In the genomic region with DNA sequence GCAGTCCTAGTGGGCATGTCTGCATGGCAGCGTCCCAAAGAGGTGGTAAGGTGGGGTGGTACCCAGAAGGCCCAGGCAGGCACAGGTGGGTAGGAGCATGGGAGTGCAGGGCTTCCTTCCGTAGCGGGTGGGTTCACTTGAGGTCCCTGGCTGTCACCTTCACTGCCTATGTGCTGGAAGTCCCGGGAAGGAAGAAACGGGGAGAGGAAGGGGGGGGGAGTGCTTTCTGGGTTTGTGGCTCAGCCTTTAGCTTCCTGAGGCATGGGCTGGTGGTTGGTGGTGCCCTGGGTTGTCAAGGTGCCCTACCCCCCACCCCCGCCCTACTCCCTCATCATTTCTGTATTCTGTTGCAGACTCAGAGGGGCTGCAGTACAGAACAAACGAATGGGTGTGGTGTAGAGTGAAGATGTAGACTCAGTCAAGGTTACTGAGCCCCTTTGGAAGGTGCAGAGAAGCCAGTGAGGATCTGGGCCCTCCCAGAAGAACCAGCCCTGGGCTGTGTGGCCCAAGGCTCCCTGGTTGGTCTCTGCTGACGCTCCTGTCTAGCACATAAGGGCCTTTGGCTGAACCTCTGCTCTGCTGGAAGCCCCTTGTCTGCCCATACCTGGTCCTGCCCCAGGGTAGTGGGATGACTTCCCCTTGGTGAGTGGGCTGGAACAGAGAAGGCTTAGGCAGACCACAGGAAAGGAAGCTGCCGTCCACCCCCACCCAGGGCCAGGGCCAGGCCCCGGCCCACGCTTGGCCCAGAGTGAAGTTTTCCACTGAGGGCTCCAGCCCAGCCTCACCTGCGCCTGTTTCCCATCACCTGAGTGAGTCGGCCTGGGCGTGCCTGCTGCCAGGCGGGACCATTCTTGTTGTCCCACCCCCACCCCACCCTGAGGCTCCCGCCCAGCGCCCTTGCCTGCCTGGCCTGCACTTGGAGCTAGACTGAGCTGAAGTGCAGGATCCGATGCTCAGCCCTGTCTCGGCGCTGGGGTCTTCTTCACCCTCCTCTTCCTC, we compare ENCODE assay signal across 7 mouse cellular contexts. TPM values are rescaled to one million over a fixed set of nuclear protein-coding genes. Genes with fewer than 3 reads are reported as not detected.
DNase-seq lines count a peak whose midpoint lies in the region; ATAC-seq and TF ChIP-seq lines count a peak whose summit lies in the region.

No protein-coding gene starts in this region.

- peak overlapping the region; percentile 83 for H3K27ac ChIP-seq in lung, postnatal 0 days (ENCODE audit: low read length)
- 0 out of 2 replicates have a peak overlapping the region, but pooled peaks have one; percentile 63 for H3K27ac ChIP-seq in forebrain, embryonic 14.5 days (ENCODE audit: low read depth, low read length)
- H3K27ac ChIP-seq in limb, embryonic 13.5 days = peak overlapping the region; percentile 94
- peak overlapping the region; percentile 90 for H3K27ac ChIP-seq in stomach, postnatal 0 days (replicated peaks)

- ATAC-seq in lung, postnatal 0 days = no peak
- ATAC-seq in forebrain, embryonic 14.5 days = no peak
- no peak for ATAC-seq in limb, embryonic 13.5 days (ENCODE audit: low FRiP score, low read depth)
- ATAC-seq in stomach, postnatal 0 days (ENCODE audit: low FRiP score, low TSS enrichment) = peak; percentile 27; the same call in 1 of the 2 replicates

- 32% methylated on average over 19 of the region's 20 CpGs for WGBS in lung, postnatal 0 days
- 67% methylated on average over 20 of the region's 20 CpGs for WGBS in forebrain, embryonic 14.5 days
- WGBS in limb, embryonic 13.5 days = 33% methylated on average over 20 of the region's 20 CpGs
- whole genome bisulfite sequencing in stomach, postnatal 0 days = 28% methylated on average over 20 of the region's 20 CpGs

- TF ChIP-seq CTCF in lung, postnatal 0 days (IDR thresholded peaks at IDR 0.05) = no peak
- no peak for TF ChIP-seq CTCF in stomach, postnatal 0 days (IDR thresholded peaks at IDR 0.05; ENCODE audit: low read depth)

- TF ChIP-seq EP300 in lung, postnatal 0 days (IDR thresholded peaks at IDR 0.05) = no peak
- no peak for TF ChIP-seq EP300 in stomach, postnatal 0 days (optimal IDR thresholded peaks at IDR 0.05)

- no peaks in the 10 kb centered on the region for H3K27me3 ChIP-seq in lung, postnatal 0 days (replicated peaks; ENCODE audit: insufficient read depth, low read length)
- no peaks in the 10 kb centered on the region for H3K27me3 ChIP-seq in forebrain, embryonic 14.5 days (replicated peaks; ENCODE audit: control insufficient read depth, insufficient read depth, low read length)
- no peaks in the 10 kb centered on the region for H3K27me3 ChIP-seq in limb, embryonic 13.5 days
- H3K27me3 ChIP-seq in stomach, postnatal 0 days (ENCODE audit: control insufficient read depth, insufficient read depth, low read length) = no peaks in the 10 kb centered on the region

- H3K4me2 ChIP-seq in lung, postnatal 0 days (replicated peaks; ENCODE audit: low read depth, low read length) = peak overlapping the region; percentile 43; the same call in 1 of the 2 replicates
- H3K4me2 ChIP-seq in forebrain, embryonic 14.5 days (ENCODE audit: low read length) = no peak overlapping the region
- H3K4me2 ChIP-seq in limb, embryonic 13.5 days (replicated peaks) = peak overlapping the region; percentile 61
- H3K4me2 ChIP-seq in stomach, postnatal 0 days (replicated peaks; ENCODE audit: low read depth) = peak overlapping the region; percentile 47

- H3K9ac ChIP-seq in lung, postnatal 0 days (replicated peaks; ENCODE audit: low read depth) = peak overlapping the region; percentile 0; the same call in 1 of the 2 replicates
- no peak overlapping the region for H3K9ac ChIP-seq in forebrain, embryonic 14.5 days (ENCODE audit: low read length)
- 0 out of 2 replicates have a peak overlapping the region, but pooled peaks have one; percentile 0 for H3K9ac ChIP-seq in limb, embryonic 13.5 days
- peak overlapping the region; percentile 13; the same call in 1 of the 2 replicates for H3K9ac ChIP-seq in stomach, postnatal 0 days (ENCODE audit: low read length)

- no peaks in the 10 kb centered on the region for H3K9me3 ChIP-seq in lung, postnatal 0 days (ENCODE audit: low read length)
- H3K9me3 ChIP-seq in forebrain, embryonic 14.5 days (replicated peaks; ENCODE audit: control insufficient read depth, low read length) = no peaks in the 10 kb centered on the region
- no peaks in the 10 kb centered on the region for H3K9me3 ChIP-seq in limb, embryonic 13.5 days
- no peaks in the 10 kb centered on the region for H3K9me3 ChIP-seq in stomach, postnatal 0 days (ENCODE audit: control insufficient read depth, low read length)

- no peak for DNase-seq in lung, postnatal 0 days (ENCODE audit: low spot score)
- DNase-seq in lung, postnatal 36 days = no peak
- DNase-seq in forebrain, embryonic 14.5 days (ENCODE audit: low spot score) = no peak
- DNase-seq in stomach, postnatal 0 days (ENCODE audit: low spot score) = peak; percentile 80
- no peak for DNase-seq in cerebellum, postnatal 36 days
- DNase-seq in layer of hippocampus, postnatal 14 days (ENCODE audit: low spot score in 2 of 2) = no peak

- peaks cover 34% of the 10 kb centered on the region for H3K4me1 ChIP-seq in lung, postnatal 0 days (ENCODE audit: insufficient read depth, low read depth, low read length)
- peaks cover 32% of the 10 kb centered on the region for H3K4me1 ChIP-seq in forebrain, embryonic 14.5 days (ENCODE audit: control insufficient read depth, insufficient read depth, low read length)
- peaks cover 90% of the 10 kb centered on the region for H3K4me1 ChIP-seq in limb, embryonic 13.5 days
- H3K4me1 ChIP-seq in stomach, postnatal 0 days (replicated peaks; ENCODE audit: control insufficient read depth, insufficient read depth) = peaks cover 31% of the 10 kb centered on the region

- no peaks in the 10 kb centered on the region for H3K36me3 ChIP-seq in lung, postnatal 0 days (ENCODE audit: insufficient read depth, low read length)
- no peaks in the 10 kb centered on the region for H3K36me3 ChIP-seq in forebrain, embryonic 14.5 days (ENCODE audit: control insufficient read depth, insufficient read depth, low read length)
- no peaks in the 10 kb centered on the region for H3K36me3 ChIP-seq in limb, embryonic 13.5 days
- no peaks in the 10 kb centered on the region for H3K36me3 ChIP-seq in stomach, postnatal 0 days (ENCODE audit: control insufficient read depth, insufficient read depth, low read length)

- no peak overlapping the region for H3K4me3 ChIP-seq in lung, postnatal 0 days (ENCODE audit: low read depth, low read length)
- no peak overlapping the region for H3K4me3 ChIP-seq in forebrain, embryonic 14.5 days (ENCODE audit: low read depth, low read length)
- no peak overlapping the region for H3K4me3 ChIP-seq in limb, embryonic 13.5 days
- H3K4me3 ChIP-seq in stomach, postnatal 0 days (ENCODE audit: low read depth, low read length) = no peak overlapping the region

RNA-seq across cellular contexts. Expression of gene Gm21969, which starts 5.4 kb away (rescaled TPM):
- polyA plus RNA-seq in lung, postnatal 0 days (2015; fragmentation: Nextera tagmentation; extraction: Ambion mirVana) = not detected in 2 replicates
- polyA plus RNA-seq in forebrain, embryonic 14.5 days (2014; fragmentation: Nextera tagmentation; extraction: Ambion mirVana) = not detected in 2 replicates
- polyA plus RNA-seq in limb, embryonic 13.5 days (2015; fragmentation: Nextera tagmentation; extraction: Ambion mirVana) = not detected in 2 replicates
- not detected in 2 replicates for polyA plus RNA-seq in stomach, postnatal 0 days (2015; fragmentation: Nextera tagmentation; extraction: Ambion mirVana)
- total RNA-seq in layer of hippocampus, postnatal 14 days (2021) = not detected

RNA-seq across cellular contexts. Expression of gene Aldh4a1, which starts 25.1 kb away (rescaled TPM):
- polyA plus RNA-seq in lung, postnatal 0 days (2015; fragmentation: Nextera tagmentation; extraction: Ambion mirVana) = 13.4 and 19.7 TPM in 2 replicates
- polyA plus RNA-seq in forebrain, embryonic 14.5 days (2014; fragmentation: Nextera tagmentation; extraction: Ambion mirVana) = 18.6 and 21.6 TPM in 2 replicates
- 24.7 and 25.9 TPM in 2 replicates for polyA plus RNA-seq in limb, embryonic 13.5 days (2015; fragmentation: Nextera tagmentation; extraction: Ambion mirVana)
- polyA plus RNA-seq in stomach, postnatal 0 days (2015; fragmentation: Nextera tagmentation; extraction: Ambion mirVana) = 12.9 and 14.7 TPM in 2 replicates
- 10 to 100 TPM; 19.1 to 19.4 TPM for total RNA-seq in layer of hippocampus, postnatal 14 days (2021)

RNA-seq across cellular contexts. Expression of gene Tas1r2, which starts 55.8 kb away (rescaled TPM):
- polyA plus RNA-seq in lung, postnatal 0 days (2015; fragmentation: Nextera tagmentation; extraction: Ambion mirVana) = not detected in 2 replicates
- not detected in 2 replicates for polyA plus RNA-seq in forebrain, embryonic 14.5 days (2014; fragmentation: Nextera tagmentation; extraction: Ambion mirVana)
- not detected in 2 replicates for polyA plus RNA-seq in limb, embryonic 13.5 days (2015; fragmentation: Nextera tagmentation; extraction: Ambion mirVana)
- not detected in 2 replicates for polyA plus RNA-seq in stomach, postnatal 0 days (2015; fragmentation: Nextera tagmentation; extraction: Ambion mirVana)
- total RNA-seq in layer of hippocampus, postnatal 14 days (2021) = not detected
